Mouse (Mus musculus) 3T3-L1 (cell line): ENCODE measurements around the gene Gm3448.
A peak's percentile ranks its signal among the peaks of the same experiment; 100 is the strongest.

Experiments used
- DNase-seq: peaks from one replicate; pipeline ENCODE4 v3.0.0-alpha.2; 2015; ENCODE audit warnings: low read depth, low spot score

The Gm3448 gene

DNA sequence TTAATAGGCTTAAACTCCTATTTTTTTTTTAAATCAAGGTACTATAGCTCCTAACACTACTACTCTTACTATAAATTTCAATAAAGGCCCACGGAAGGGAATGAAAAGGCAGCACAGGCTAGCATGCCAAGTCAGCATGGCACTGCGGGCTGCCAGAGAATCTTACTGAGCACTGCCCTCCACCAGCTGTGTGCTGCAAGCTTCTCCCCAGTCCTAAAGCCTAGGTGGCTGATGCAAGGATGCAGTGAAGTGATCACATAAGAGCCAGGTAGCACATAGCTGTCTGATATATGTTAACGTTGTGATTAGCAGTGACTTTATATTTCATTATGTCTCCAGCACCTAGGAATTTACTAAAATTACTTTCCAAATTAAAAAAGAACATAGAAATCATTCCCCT, 81.4 kb downstream of the Gm3448 start:
- peak; percentile 77 for DNase-seq

- DNase-seq, result no peak
Measured at GRCm38 (mm10) chr17:14958686-14959327, 82.5 kb downstream of the Gm3448 start.

DNA sequence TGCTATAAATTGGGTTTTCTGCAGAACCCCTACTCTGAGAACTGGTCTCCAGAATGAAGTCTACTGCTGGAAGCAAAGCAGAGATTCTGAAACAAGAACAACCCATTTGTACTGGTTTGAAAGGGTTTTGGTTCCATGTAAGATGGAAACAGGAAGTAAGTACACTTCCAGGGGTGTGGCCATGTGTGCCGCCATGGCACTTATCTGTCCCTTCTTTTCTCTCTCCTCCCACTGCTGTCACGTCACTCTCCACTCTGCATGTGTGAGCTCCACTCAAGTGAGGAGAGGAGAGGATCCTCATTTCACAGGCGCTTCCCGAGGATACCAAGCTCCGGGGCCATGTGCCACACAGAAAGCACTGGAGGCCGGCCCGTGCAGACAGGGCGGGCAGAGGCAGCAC, 87.9 kb downstream of the Gm3448 start:
- no peak for DNase-seq

GRCm38 (mm10) chr17:14949161-14949827, 92.0 kb downstream of the Gm3448 start:
- DNase-seq, result no peak
